Mouse (Mus musculus) kidney, postnatal 4 days (tissue): ENCODE measurements around the gene Ube2b.

Experiments used
- DNase-seq, 2 experiments: peaks; one replicate each; pipeline ENCODE4 v3.0.0; 2021; ENCODE audit warnings: mixed read lengths in 2 of 2

Gene Ube2b

DNA sequence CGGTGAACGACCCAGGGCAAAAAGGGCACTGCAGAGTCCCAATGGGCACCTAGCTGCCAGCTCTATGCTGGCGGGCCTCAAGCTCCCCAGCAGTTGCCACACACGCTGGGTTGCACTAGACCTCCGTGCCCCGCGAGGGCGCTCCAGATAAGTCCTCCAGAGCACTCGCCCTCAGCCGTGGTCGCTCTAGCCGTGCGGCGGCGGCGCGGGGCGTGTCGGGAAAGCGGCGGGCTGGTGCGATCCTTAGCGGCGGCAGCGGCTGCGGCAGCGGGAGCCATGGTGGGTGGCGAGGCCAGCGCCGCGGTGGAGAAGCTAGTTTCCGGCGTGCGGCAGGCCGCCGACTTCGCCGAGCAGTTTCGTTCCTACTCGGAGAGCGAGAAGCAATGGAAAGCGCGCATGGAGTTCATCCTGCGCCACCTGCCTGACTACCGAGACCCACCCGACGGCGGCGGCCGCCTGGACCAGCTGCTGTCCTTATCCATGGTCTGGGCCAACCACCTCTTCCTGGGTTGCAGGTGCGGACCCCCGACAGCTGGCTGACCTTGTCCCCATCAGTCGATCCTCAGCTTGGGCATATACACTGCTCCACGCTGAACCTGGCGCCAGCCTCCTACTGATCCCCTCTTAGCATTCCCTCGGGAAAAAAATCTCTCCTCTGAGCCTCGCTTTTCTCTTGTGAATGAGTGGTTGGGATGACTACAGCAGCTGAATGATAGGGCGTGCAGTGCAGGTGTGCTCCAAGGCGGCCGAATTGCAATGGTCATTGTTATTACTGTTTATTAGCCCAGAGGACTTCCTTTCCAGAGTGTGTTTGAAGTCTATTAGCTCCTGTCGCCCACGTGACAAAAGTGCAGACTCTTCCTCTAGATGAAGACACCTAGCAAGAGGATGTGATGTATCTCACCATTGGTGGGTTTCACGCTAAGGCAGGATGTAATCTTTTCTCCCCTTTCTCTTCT is 32.8 kb downstream of the Ube2b start, which contains the start of gene Cdkn2aipnl:
Gene Cdkn2aipnl (plus strand): TSS at position 219 of the 959 bp plus-strand sequence.
- peak; percentile 98 to 99 for DNase-seq

DNA sequence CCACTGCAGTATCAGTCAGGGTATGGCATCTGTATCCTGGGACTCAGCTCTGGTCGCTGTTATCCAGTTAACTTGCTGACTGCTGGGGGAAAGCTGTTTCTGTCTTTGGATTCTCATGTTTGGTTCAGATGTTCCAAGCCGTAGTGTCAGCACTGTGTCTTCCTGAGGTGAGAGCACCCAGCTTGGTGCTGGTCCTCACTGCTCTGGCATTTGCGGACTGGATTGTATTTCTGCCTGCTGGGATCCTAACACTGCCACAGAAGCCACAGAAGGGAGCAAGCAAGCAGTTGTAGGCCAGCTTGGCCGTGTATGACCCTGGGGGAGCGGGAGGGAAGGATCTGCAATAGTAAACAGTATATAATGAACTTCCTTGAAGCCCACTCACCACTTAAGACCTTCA is 33.9 kb downstream of the Ube2b start:
- DNase-seq = no peak

DNA sequence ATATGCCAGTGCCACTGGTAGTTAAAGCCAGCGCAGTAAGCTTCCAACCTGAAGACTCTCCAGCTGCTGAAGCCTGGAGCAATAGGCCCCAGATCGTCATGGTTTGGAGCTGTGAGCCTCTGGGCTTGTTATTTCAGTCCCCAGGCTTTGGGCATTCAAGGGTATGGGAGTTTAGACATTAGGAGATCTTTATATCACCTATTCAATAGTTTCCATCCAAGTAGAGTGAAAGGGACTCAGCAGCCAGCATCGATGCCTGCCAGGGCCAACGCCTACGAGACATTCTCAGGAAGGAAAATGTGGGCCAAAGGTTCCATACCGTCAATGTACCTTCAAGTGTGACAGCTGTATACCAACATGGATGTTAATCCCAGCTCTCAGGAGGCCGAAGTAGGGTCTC is 38.3 kb downstream of the Ube2b start:
- DNase-seq = no peak

DNA sequence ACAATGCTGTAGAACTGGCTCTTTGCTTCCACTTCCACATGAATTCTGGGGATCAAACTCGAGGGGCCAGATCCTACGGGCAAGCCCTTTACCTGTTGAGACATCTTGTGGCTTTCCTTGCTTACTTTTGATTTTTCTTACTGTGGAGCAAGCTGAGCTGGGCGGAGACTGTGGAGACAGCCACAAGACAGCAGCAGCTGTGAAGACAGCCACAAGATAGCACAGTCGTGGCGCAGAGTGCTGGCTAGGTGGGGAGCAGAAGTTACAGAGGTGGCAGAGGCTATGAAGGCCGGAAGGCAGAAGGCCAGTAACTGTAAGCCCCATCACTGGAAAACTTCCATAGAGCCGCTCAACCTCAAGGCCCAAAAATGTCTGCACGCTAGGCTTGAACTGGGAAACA is 38.8 kb downstream of the Ube2b start:
- DNase-seq = no peak

DNA sequence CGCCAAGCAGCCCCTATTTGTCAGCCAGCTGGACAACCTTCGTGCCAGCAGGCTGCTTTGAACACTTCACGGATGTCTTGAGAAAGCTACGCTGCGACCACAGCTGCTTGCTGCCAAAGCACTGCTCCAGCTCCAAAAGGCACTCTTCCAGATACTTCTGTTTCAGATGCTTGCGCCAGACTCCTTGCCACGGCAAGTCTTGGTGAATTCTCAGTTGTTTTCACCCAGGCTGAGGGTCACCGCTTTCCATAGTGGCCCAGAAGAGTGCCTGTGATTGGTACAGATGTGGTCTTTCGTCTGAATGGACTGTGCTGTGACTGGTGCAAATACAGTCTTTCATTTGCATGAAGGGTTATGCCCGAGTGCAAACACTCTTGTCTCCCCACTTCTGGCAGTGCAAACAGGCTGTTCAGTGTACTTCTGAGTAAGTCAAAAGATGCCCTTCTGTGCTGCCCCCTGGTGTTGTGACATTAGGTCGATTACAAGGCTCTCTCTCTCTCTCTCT is 39.5 kb downstream of the Ube2b start:
- DNase-seq = peak in 1 of 2 experiments; percentile 37

DNA sequence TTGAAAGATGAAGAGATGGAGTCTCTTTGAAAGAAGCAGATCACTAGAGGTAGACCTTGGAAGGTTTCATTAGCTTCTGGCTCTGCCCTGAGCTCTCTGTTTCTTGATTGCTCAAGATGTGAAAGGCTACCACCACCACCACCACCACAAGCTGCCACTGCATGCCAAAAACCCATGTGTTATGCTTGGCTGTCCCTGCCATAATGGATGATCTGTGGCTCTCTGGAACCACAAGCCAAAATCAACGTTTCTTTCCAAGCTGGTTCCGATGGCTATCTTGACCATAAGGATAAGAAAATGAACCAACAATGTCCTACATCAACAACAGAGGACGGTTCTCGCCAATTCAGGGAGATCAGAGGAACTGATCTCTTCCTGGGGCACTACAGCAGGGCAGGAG is 40.5 kb downstream of the Ube2b start:
- no peak for DNase-seq

DNA sequence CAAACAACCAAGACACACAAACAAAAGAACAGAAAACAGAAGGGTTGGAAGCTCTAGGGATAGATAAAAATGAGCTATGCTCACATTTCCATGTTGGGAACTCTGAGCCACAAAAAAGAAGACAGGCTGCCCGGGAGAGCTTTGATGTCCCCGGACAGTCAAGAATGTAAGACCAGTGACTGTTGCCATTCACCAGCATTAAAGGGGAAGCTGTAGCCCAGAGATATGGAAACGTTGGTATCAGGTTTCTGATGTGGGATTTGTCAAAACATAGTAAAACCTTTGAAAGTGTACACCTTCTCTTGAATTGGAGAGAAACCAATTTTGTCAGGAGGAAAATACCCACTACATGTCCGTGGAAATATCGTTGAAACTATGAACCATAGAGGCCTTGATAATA is 41.1 kb downstream of the Ube2b start:
- no peak for DNase-seq

DNA sequence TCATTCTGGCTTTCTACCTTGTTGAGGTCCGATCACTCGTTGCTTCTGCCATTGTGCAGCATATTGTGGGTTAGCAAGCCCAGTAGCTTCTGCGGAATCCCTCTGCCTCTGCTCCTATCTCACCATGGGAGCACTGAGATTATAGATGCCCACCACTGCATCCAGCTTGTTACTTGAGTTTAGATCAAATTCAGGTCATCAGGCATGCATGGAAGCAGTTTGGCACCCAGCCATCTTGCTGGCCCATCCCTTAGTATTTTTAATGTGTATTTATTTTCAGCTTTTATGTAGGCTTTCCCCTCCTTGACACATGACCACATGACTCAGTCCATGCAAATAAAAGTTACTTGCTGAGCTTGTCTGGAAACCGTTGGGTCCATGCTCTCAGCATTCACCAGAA is 42.8 kb downstream of the Ube2b start:
- DNase-seq = peak in 1 of 2 experiments; percentile 12

DNA sequence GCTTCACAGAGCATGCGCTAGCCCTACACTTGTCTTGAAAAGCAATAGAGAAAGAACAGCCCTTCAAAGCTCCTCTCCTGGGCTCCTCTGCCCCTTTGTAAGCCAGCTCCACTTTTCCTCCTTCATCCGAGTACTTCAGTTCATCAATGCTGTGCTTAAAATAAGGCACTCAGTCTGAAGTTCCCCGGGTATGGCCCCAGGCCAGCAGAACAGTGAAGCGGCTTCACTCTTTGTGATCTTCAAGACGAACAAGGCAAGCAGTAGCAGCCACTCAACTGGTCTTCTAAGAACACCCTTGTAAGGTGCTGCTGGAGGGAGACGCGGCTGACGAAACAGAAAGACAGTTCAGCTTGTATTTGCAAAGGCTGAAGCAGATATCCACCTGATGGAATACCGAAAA is 44.5 kb downstream of the Ube2b start:
- DNase-seq = no peak

DNA sequence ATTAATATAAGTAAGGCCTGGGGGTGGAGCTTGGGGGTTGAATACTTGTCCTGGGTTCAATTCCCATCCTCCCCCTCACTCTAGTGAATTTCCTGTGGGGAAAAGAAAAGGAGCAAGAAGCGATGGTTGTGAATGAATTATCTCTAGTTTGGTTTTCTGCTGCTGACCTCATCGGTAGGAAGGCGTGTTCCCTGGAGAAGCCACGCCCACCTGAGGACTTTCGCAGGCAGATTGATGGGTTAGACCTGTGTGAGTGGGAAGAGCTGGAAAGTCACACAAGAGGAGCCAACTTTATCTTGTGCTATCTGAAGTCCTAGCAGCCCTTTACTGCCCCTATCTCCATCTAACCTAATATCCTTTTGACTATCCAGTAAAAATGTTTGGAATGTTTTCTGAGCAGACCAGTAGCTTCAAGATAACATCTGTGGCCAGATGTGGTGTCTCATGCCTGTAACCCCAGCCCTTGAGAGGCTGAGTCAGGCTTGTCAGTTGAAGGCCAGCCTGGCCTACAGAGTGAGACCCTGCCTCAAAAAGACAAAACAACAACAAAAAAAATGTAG is 48.6 kb downstream of the Ube2b start:
- peak; percentile 10 to 40 for DNase-seq

DNA sequence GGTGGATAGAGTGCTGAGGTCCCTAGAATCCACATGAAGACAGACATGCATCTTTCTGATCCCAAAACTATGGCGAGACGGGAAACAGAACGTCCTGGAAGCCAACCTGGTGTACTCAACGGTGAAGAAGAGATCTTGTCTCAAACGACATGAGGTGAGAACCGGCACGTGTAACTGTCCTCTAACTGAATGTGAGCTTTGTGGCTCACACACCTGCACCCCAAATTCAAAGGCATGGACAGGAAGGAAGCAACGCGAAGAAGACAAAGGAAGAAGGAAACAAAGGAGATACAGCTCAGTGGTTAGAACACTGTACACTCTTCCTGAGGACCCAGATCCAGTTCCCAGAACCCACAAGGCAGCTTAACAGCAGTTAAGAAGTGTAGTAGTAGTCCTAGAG is 50.6 kb downstream of the Ube2b start:
- no peak for DNase-seq

DNA sequence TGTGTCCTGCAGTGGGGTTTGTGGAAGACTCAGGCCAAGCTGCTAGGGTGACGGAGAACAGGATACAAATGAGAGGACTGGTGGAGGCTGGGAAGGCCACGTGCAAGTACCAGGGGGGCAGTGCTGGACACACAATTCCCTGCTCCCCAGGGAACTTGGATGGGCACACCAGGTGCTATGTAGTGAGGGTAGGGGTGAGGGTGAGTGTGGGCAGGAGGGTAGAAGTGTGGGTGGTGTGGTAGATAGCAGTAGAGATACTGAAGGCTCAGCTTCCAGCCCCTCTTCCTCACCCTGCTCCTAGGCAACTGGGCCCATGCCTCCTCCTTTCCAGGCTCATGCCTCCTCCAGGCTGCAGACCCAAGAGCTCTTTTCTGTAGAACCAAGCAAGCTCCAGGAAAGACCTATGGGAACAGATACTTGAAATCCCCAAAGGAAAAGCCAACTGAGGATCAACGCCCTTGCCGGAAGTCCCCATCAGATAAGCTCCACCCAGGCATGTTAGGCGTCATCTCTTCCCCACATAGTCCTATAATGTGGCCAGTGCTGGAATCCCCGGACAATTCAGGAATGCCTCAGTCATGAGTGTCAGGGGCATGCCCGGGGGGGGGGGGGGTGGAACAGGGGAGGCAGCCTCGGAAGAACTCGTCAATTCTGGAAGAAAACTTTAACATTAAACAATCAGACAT is 51.3 kb downstream of the Ube2b start:
- no peak for DNase-seq

DNA sequence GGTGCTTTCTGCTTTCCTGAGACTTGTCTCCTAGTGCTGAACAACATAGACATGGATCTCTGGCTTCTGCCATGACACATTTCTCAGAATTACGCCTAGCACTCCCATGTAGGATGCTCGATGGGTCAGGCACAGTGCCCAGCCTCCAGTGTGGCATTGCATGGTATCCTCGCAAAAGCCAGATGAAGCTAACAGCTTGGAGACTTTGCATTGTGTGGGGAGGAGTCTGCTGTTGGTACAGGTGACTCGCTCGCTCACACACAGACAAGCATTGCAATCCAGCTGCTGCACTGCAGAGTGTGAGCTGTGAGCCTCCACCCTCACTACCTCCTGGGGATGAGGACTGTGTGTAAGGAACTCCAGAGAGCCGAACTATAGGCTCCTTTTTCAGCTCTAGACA is 54.4 kb downstream of the Ube2b start:
- no peak for DNase-seq

DNA sequence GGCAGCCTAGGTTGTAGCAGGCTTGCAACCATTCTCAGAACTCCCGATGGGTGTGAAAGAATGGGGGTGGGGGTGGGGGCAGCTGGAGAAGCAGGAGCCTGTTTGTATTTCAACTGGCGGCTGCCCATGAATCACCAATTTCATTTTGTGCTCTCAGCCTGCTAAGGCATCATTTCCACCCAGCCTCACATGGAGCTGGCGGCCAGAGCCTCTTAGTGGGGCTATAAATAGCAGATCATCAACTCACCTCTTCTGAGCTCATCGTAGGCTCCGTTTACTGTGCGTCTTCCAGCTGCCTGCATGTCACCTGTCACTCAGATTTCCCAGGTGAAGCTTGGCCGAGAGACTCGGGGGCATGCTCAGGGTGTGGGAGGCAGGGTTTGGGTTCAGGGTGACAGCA is 55.0 kb downstream of the Ube2b start:
- DNase-seq = no peak

DNA sequence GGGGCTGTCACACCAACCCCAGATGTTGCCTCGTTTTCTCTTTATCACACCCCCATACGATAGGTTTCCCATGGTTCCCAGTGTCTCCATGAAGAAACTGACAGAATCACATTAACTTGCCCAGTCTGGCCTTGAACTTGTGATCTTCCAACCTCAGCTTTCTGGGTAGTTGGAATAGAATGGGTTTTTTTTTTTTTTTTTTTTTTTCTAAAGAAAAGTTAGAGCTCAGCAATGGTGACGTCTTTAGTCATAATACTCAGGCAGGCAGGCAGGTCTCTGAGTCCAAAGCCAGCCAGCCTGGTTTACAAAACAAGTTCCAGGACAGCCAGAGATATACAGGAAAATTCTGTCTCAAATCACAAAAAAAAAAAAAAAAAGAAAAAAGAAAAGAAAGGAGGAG is 56.3 kb downstream of the Ube2b start:
- no peak for DNase-seq

DNA sequence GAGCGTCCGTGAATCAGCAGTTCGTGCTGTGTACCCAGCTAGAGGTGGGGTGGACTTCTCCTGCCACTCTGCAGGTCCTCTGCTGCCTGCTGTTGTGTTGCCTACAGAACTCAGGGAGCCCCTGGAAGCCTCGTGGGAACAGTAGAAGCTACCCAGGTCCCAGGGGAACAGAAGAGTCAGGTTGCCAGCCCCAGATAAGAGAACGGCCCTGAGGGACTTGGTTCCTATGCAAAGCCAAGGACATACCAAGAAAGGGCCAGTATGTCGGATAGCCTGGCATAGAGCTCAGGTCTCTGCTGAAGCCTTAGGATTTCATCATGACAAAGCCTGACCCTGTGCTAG is 57.1 kb downstream of the Ube2b start:
- no peak for DNase-seq

DNA sequence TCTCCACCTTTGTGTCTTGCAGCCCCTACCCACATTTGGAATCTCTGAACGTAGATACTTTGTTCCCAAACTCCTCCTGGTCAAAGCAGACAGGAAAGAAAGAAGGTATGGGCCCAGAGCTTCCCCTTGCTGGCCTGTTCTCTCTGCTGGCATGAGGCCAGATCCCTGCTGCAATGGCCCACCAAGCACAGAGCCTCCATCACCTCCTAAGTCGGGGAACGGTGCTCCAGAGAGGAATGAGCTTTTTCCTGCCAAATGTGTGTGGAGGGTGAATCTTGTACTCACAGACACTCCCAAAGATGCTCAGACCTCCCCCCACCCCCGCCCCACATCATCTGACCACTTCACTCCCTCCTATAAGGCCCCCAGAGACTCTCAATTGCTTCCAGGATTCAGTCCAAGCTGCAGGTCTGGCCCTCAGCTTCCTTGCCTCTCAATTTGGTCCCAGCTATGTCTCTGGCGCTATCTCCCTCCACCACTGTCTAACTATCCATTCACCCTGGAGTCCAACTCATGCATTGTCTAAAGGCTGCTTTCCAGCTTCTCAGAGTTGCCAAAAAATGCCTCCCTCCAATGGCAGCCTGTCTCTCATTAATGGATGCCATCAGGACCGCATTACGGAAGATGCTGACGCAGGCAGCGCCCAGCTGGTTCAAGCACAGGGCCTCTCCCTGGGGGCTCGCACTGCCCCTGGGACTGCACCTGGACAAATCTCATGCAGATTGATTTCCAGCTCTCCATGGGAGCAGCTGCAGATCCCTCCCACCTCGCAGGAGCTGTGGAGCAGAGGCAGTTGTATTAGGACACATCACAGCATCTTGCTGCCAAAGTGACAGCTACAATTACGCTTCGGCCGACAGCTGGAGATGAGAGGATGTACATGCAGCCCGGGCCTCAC is 57.7 kb downstream of the Ube2b start:
- peak in 1 of 2 experiments; percentile 15 for DNase-seq

DNA sequence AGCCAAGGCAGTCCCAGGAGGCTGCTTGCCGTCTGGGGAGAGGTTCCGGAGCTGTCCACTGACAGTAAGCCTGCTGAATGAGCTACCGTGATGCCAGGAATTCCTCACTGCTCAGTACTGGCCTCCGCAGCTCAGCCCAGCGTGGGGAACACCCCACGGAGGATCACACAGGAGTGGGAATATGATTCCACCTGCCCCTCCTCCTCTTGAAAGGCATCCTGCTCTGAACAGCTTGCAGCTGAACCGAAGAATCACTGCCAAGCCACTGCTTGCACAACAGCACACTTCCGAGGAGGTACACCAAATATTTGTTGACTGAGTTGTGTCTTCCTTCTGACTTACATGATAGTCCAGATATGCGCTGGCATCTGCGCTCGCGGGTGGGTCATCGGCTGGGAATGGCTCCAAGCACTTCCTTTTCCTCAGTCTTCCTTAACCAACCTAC is 60.0 kb downstream of the Ube2b start:
- DNase-seq = peak in 1 of 2 experiments; percentile 35

DNA sequence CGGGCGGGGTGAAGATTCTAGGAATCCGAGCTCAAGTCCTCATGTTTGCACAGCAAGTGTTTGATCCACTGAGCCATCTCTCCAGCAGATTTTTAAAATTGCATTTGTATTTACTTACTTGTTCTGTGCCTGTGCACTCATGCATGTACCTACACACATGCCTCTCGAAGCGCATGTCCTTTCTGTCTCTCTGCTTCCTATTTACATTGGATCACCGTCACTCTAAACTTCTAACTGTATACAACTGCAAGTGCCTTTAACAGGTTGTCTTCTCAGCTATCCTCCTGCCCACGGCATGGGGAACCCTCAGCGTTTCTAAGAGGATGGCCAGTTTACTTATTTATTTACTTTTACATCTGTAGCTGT is 61.0 kb downstream of the Ube2b start:
- DNase-seq = no peak

DNA sequence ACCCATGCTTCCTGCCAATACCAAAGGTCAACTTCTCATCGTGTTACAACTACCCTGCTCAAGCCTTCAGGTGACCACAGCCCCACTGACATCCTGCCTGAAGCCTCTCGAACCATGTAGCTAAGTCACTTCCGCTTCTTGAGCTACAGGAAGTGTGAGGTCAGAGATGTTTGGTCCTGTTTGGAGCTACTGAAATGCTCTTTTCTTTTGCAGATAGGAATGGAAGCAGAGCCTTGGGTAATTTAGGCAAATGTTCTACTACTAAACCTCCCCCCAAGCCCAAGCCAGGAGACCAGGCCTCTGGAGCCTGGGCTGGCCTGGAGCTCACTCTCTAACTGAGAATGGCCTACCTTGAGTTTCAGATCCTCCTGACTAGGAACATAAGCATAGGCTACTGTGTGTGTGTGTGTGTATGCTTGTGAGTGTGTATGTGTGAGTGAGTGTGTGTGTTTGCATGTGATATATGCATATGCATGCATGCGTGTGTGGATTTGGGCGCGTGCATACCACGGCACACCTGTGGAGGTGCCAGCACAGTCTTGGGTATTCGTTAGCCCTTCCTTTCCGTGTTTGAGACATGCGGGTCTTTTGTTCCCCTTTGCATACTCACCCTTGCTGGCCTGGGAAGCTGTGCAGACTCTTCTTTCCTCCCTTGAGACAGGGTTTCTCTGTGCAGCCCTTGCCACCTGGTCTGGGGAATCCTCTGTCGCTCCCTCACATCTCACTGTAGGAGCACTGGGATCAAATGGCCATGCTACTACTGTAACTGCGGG is 61.6 kb downstream of the Ube2b start:
- DNase-seq = no peak

DNA sequence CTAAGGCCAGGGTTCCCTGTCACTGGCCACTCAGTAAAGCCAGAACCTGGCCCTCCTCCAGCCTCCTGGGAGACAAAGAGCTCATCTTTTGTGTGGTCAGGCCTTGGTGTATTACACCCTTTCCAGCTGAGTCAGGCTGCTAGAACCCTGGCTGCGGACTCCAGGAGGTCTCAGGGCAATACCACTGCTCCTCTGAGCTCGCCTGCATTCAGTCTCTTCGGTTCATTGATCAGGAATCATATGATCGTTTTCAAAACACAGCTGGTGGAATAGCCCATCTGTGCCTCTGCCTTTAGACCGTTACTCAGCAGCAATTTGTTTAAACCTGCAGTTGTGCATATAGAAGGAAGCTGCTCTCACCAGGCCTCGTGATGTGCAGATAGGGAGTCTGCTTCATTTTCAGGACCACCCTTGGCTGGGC is 63.2 kb downstream of the Ube2b start:
- DNase-seq = peak in 1 of 2 experiments; percentile 7
